8 mouse cellular contexts compared by ENCODE assay signal in the genomic region with DNA sequence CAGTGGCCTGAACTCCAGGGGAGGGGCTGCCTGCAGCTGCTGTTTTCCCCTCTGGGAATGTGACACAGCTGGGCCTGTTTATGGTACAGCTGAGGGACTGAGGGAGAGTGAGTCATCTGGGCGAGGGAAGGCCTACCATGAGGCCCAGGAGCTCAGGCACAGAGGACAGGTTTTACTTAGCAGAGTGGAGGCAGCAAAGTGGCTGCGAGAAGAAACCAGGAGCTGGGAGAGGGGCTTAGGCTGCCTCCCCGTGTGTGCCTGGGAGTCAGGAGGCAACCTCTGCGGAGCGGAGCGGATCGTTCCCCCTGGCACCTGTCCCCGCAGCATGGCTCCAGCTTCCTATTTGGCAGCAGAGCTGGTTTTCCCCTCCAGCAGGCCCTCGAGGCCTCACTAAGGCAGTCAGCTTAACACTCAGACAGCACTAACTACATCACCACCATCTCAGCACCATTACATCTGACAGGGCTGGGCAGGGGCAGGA. TPM values are rescaled to one million over a fixed set of nuclear protein-coding genes. Genes with fewer than 3 reads are reported as not detected.
A peak's percentile ranks its signal among the peaks of the same experiment; 100 is the strongest.
DNase-seq lines count a peak whose midpoint lies in the region; ATAC-seq lines count a peak whose summit lies in the region.

No protein-coding gene starts in this region.

- no peaks in the 10 kb centered on the region for H3K36me3 ChIP-seq in hindbrain, embryonic 10.5 days
- H3K36me3 ChIP-seq in hindbrain, embryonic 11.5 days (ENCODE audit: control insufficient read depth, insufficient read depth, low read length) = no peaks in the 10 kb centered on the region
- no peaks in the 10 kb centered on the region for H3K36me3 ChIP-seq in forebrain, embryonic 12.5 days (replicated peaks)

- intact Hi-C loops in heart, postnatal 25 days (cut with DNase I) = no loop called here

- H3K9me3 ChIP-seq in hindbrain, embryonic 10.5 days = no peaks in the 10 kb centered on the region
- H3K9me3 ChIP-seq in hindbrain, embryonic 11.5 days (ENCODE audit: control insufficient read depth, low read length) = no peaks in the 10 kb centered on the region
- no peaks in the 10 kb centered on the region for H3K9me3 ChIP-seq in forebrain, embryonic 12.5 days

- DNase-seq in hindbrain, embryonic 10.5 days (ENCODE audit: low spot score) = no peak
- no peak for DNase-seq in hindbrain, embryonic 11.5 days (ENCODE audit: low spot score)
- DNase-seq in NIH3T3 (ENCODE audit: low read depth) = peak; percentile 70
- DNase-seq in heart, postnatal 25 days (ENCODE audit: low spot score) = peak; percentile 67
- peak; percentile 60 for DNase-seq in lung, postnatal 36 days
- DNase-seq in c-Kit-positive CD71-positive TER-119-positive erythroid progenitor cells, embryonic 14.5 days (ENCODE audit: low spot score) = no peak
- no peak for DNase-seq in ovary, postnatal 14 days (ENCODE audit: low spot score)

- H3K9ac ChIP-seq in hindbrain, embryonic 11.5 days (ENCODE audit: low read depth, low read length) = no peak overlapping the region
- H3K9ac ChIP-seq in forebrain, embryonic 12.5 days = peak overlapping the region; percentile 36; the same call in 1 of the 2 replicates

- H3K27ac ChIP-seq in hindbrain, embryonic 10.5 days = peak overlapping the region; percentile 62
- no peak overlapping the region for H3K27ac ChIP-seq in hindbrain, embryonic 11.5 days (ENCODE audit: low read depth, low read length)
- no peak overlapping the region for H3K27ac ChIP-seq in forebrain, embryonic 12.5 days

- H3K4me3 ChIP-seq in hindbrain, embryonic 10.5 days = 0 out of 2 replicates have a peak overlapping the region, but pooled peaks have one; percentile 4
- no peak overlapping the region for H3K4me3 ChIP-seq in hindbrain, embryonic 11.5 days (ENCODE audit: low read depth, low read length)
- no peak overlapping the region for H3K4me3 ChIP-seq in forebrain, embryonic 12.5 days (replicated peaks)

- no peaks in the 10 kb centered on the region for H3K27me3 ChIP-seq in hindbrain, embryonic 10.5 days (ENCODE audit: insufficient read depth, poor library complexity, severe bottlenecking)
- H3K27me3 ChIP-seq in hindbrain, embryonic 11.5 days (ENCODE audit: control insufficient read depth, insufficient read depth, low read length) = no peaks in the 10 kb centered on the region
- H3K27me3 ChIP-seq in forebrain, embryonic 12.5 days = no peaks in the 10 kb centered on the region

- no peak overlapping the region for H3K4me2 ChIP-seq in hindbrain, embryonic 11.5 days (replicated peaks; ENCODE audit: low read depth, low read length)
- H3K4me2 ChIP-seq in forebrain, embryonic 12.5 days = no peak overlapping the region

- no peak for ATAC-seq in hindbrain, embryonic 11.5 days (ENCODE audit: low FRiP score)
- ATAC-seq in forebrain, embryonic 12.5 days (ENCODE audit: low FRiP score) = no peak

- WGBS in hindbrain, embryonic 10.5 days = 77% methylated on average over 9 of the region's 9 CpGs
- WGBS in hindbrain, embryonic 11.5 days = 77% methylated on average over 9 of the region's 9 CpGs
- WGBS in forebrain, embryonic 12.5 days = 70% methylated on average over 9 of the region's 9 CpGs

- peaks cover 45% of the 10 kb centered on the region for H3K4me1 ChIP-seq in hindbrain, embryonic 10.5 days (replicated peaks)
- H3K4me1 ChIP-seq in hindbrain, embryonic 11.5 days (replicated peaks; ENCODE audit: control insufficient read depth, insufficient read depth, low read length) = peaks cover 13% of the 10 kb centered on the region
- H3K4me1 ChIP-seq in forebrain, embryonic 12.5 days = peaks cover 21% of the 10 kb centered on the region

RNA-seq across cellular contexts. Expression of gene Slc43a2, which starts 20.5 kb away (rescaled TPM):
- 5.2 and 7.1 TPM in 2 replicates for polyA plus RNA-seq in hindbrain, embryonic 10.5 days (2016; fragmentation: Nextera tagmentation; extraction: Ambion mirVana)
- 5.5 and 5.9 TPM in 2 replicates for polyA plus RNA-seq in hindbrain, embryonic 11.5 days (2014; fragmentation: Nextera tagmentation; extraction: Ambion mirVana)
- 11.4 TPM in 2 replicates for polyA plus RNA-seq in forebrain, embryonic 12.5 days (2016; fragmentation: Nextera tagmentation; extraction: Ambion mirVana)
- total RNA-seq in heart, postnatal 25 days (2021) = 10 to 100 TPM; 14.9 to 18.2 TPM

RNA-seq across cellular contexts. Expression of gene Pitpna, which starts 35.9 kb away (rescaled TPM):
- polyA plus RNA-seq in hindbrain, embryonic 10.5 days (2016; fragmentation: Nextera tagmentation; extraction: Ambion mirVana) = 68.8 and 80.6 TPM in 2 replicates
- 96.2 and 99.5 TPM in 2 replicates for polyA plus RNA-seq in hindbrain, embryonic 11.5 days (2014; fragmentation: Nextera tagmentation; extraction: Ambion mirVana)
- polyA plus RNA-seq in forebrain, embryonic 12.5 days (2016; fragmentation: Nextera tagmentation; extraction: Ambion mirVana) = 95.5 and 96.1 TPM in 2 replicates
- total RNA-seq in heart, postnatal 25 days (2021) = 100 to 1,000 TPM; 108 to 115 TPM

RNA-seq across cellular contexts. Expression of gene Scarf1, which starts 38.7 kb away (rescaled TPM):
- 4.9 and 6.4 TPM in 2 replicates for polyA plus RNA-seq in hindbrain, embryonic 10.5 days (2016; fragmentation: Nextera tagmentation; extraction: Ambion mirVana)
- 3.4 and 4.0 TPM in 2 replicates for polyA plus RNA-seq in hindbrain, embryonic 11.5 days (2014; fragmentation: Nextera tagmentation; extraction: Ambion mirVana)
- polyA plus RNA-seq in forebrain, embryonic 12.5 days (2016; fragmentation: Nextera tagmentation; extraction: Ambion mirVana) = 3.0 and 3.9 TPM in 2 replicates
- total RNA-seq in heart, postnatal 25 days (2021) = 10 to 100 TPM in 1 of 2 experiments, 1 to 10 TPM in 1; 8.5 to 12.1 TPM

RNA-seq across cellular contexts. Expression of gene Rilp, which starts 42.1 kb away (rescaled TPM):
- 0.35 and 0.65 TPM in 2 replicates for polyA plus RNA-seq in hindbrain, embryonic 10.5 days (2016; fragmentation: Nextera tagmentation; extraction: Ambion mirVana)
- polyA plus RNA-seq in hindbrain, embryonic 11.5 days (2014; fragmentation: Nextera tagmentation; extraction: Ambion mirVana) = 0.63 and 0.66 TPM in 2 replicates
- 0.22 and 0.34 TPM in 2 replicates for polyA plus RNA-seq in forebrain, embryonic 12.5 days (2016; fragmentation: Nextera tagmentation; extraction: Ambion mirVana)
- total RNA-seq in heart, postnatal 25 days (2021) = 10 to 100 TPM; 47.4 to 47.8 TPM

Comparison
In these comparisons a context has a peak if more than half of its experiments do, and no peak if none do; other contexts are left out.
1. DNase-seq: peak in NIH3T3 (single experiment), heart, postnatal 25 days (single experiment) and lung, postnatal 36 days (single experiment); none in hindbrain, embryonic 10.5 days (single experiment), hindbrain, embryonic 11.5 days (single experiment), c-Kit-positive CD71-positive TER-119-positive erythroid progenitor cells, embryonic 14.5 days (single experiment) and ovary, postnatal 14 days (single experiment).